Mouse (Mus musculus): ENCODE data around the gene Txlng.

Txlng gene

GRCm38 (mm10) chrX:162760115-162760942, 68.9 kb downstream of the Txlng start, which contains the start of gene Rbbp7:
Gene Rbbp7 (plus strand): TSS chrX:162760402.
- in situ Hi-C loops (cut with MboI, MseI) = no loop called here

- in situ Hi-C loops (cut with MboI, MseI) = no loop called here
Observed at GRCm38 (mm10) chrX:162759251-162760114, 69.8 kb downstream of the Txlng start.

DNA sequence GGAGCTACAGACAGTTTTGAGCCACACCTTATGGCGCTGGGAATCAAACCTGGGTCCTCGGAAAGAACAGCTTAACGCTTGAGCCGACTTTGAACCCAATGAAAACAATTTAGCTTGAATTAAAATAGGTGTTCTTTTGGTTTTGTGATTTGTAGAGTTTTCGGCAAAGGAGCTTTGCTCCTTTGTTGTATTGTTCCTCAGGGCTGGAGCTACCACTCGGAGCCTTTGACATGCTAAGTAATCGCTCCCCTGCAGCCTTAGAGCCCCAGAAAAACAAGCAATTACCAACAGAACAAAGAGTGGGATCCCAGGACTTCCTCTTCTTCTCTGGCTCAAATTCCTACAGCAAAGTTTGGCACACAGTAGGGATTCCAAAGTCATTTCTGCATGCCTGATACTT, 73.2 kb downstream of the Txlng start:
- in situ Hi-C loops (cut with MboI, MseI) = no loop called here

GRCm38 (mm10) chrX:162754314-162754713, 74.9 kb downstream of the Txlng start:
- in situ Hi-C loops (cut with MboI, MseI) = no loop called here

- in situ Hi-C loops (cut with MboI, MseI) = no loop called here
Observed at GRCm38 (mm10) chrX:162752418-162752817, 76.8 kb downstream of the Txlng start.

DNA sequence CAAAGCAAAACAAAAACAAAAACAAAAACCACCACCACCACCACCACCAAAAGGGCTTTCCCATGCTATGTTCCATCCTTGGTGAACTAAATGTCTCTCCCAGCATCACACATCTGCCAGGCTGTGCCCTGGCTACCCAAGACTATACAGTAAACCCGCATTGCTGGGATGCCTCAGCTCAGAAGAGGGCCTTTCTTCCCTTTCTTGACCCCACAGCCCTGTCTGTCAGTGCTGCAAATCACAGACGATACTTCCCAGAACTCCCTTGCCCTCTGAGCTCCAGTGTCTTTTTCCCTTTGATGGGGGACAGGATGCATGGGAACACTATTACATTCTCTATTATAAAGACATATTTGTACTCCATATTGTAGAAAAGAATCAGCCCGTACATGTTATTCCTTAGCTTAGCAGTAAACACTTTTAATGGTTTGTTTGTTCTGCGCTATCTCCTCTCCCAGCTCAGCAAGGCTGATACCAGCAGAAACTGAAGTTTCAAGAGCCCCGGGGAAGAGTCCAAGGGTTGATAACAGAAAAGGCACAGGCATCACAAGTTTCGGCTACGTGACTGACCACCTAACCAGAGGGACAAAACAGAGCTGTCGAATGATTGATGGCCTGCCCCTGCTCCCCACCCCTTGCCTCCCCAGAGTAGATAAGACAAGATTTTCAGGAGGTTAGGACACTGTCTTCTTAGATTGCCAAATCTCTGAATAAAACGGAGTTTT, 80.4 kb downstream of the Txlng start:
- in situ Hi-C loops (cut with MboI, MseI) = no loop called here

GRCm38 (mm10) chrX:162736140-162736659, 93.1 kb downstream of the Txlng start:
- in situ Hi-C loops (cut with MboI, MseI) = no loop called here

DNA sequence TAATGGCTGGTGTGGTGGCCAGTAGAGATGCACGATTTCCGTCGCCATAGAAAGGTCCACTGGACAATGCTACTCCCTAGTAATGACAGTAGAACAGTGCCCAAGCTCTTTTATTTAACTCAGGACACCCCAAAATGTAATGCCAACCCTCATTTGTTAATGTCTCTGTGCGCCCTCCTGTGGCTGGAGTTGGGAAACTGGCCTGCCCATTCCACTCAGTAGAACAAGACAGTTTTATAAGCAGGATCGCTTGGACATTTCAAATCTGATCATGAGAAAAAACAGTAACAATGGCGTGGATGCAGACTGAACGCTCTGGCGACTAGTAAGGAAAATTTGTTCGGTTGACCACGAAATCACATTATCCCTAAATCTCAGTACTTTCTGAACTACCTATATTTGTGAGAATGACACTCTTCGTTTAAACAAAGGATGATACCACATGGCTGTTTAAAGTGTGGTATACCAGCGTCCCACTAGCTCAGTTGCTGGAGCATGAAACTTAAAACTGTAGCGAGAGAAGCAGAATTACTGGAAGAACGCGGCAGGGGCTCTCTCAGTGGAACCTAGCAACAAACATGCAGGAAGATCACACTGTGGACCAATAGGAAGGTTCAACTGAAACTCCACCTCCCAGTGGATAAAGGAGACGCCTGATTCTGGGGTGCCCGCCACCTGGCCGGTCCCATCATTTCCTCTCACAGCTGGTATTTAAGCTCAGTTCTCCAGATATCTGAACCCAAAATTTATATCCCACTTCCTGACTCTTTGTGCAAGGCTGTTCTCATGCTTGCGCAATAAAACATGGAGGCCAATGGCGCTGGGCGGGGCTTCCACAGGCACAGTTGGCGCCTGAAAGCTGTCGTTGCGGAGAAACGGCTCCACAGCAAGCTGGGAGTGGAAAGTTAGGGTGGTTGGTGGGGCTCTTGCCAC, 94.0 kb downstream of the Txlng start:
- in situ Hi-C loops (cut with MboI, MseI) = no loop called here

DNA sequence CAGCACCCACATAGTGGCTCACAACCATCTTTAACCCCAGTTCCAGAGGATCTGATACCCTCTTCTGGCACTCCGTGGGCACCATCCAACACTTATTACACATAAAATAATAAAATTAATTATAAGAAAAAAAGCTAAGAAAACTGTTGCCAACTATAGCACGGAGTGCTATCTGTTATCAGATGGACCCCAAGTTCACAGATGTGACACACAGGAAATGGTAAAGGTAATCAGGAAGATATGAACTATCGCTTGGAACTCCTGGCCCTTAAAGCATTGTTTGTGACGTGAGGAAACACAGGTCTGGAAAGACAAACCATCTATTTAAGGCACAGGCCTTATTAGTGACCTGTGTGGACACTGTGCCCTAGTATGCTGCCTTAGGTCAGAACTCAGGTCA, 99.2 kb downstream of the Txlng start:
- in situ Hi-C loops (cut with MboI, MseI) = no loop called here
